Mouse (Mus musculus) retina, embryonic 14.5 days (tissue): ENCODE results near the gene Maml3.

ENCODE experiments used
- DNase-seq: peaks from one replicate; pipeline ENCODE4 v3.0.0-alpha.2; 2015; ENCODE audit warnings: low spot score

Maml3 gene

DNA sequence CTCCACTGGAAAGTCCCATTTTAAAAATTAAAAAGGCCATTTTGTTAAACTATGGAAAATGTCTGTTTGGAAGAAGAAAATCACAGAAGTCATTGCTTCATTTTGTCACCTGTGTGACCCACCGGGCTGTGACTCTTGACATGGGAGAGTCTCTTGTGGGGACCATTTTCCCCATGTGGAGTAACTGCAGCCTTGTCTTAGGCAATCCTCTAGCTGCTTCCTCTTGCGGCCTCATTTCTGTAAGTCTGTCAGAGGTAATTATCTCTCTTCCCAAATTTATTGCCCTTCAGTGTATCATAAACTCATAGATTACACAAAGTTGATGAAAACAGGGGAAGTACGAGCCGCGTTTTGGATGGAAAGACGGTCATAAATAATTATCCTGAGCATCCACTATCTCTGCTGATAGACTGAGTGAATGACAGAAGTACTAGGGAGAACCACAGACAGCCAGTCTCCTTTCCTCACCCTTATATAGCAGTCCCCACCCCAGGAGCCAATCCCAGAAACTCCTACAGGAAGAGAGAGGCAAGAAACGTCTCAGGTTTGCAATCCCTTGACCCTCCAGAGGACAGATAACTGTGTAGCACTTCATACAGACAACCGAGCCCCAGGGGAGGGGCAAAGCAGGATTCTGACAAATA is 14.5 kb downstream of the Maml3 start:
- DNase-seq, result no peak

DNA sequence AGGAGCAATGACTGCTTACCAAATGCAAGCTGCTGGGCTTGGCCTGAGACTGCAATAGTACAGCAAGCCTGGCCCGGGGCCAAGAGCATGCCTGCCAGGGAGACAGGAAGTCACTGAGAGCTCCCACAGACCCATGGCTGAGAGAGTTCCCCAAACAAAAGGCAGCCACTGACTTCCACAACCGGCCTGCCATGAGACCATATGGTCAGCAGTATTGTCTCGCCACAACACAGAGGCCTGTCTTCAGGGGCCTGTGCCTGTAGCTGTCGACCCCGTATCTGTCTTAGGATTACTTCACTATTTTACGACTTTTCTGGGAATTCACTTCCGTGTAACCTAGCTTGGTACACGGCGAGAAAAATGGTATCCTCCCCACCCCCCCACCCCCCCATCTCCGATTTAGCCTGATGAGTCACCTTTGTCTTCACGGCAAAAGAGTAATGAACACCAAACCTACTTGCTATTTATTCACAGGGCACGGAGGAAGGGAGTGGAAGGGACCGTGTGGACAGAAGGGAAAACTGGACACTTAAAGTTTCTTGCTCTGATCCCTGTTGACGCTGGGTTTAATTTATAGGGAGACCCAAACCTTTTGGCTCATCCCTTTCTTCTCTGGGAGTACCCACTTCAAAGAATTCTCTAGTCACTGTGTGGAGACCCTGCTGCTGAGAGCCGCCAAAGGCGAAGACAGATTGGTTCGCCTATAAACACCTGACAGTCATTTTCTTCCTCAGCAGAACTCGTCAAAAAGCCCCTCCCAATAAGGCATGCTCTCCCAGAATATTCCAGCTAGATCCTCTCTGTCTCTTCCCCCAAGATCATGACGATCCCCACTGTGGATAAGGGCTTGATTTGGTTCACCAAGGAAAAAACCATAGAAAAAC is 16.2 kb downstream of the Maml3 start:
- peak; percentile 66 for DNase-seq

DNA sequence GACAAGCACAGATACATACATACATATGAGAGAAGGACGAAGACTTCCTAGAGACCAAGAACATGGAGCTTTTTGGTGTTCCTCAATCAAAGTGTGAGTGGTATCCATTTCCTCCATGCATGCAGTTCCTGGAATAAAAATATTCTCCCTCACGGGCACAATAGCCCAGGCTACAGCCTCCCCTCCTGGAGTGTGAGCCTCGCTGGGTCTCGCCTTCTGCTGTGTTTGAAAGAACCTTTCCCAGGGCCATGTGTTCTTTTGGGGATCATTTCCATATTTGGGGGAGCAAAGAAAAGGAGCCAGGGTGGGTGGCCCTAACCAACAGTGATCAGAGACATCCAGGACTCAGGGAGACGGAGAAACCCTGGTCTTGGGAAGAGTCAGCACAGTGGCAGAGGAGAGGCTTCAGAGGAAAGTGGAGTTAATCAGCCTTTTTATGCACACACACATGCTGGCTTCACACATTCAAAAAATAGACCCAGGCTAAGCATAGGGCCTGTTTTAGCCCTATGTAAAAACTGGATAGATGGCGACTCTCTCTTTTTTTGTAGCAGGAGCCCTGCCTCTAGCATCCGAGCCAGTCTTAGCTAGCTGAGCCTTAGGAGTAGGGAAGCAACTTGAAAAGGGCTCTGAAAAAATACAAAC is 17.1 kb downstream of the Maml3 start:
- DNase-seq, result no peak

DNA sequence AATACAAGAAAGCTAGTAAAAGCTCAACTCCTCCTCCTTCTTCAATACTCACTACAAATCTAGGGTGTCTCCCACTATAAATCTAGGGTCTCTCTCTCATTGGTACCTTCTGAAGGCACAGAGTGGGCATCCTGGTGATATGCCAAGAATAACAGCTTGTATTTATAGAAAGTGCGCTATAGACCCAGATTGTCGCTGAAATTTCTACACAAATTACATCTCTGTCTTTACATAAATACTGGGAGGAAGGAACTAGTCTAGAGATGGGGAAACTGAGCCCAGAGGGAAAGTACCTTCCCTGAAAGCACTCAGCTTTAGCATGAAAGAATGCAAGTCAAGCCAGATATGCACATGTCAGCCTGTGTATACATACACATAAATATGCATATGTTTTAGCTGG is 26.1 kb downstream of the Maml3 start:
- no peak for DNase-seq

DNA sequence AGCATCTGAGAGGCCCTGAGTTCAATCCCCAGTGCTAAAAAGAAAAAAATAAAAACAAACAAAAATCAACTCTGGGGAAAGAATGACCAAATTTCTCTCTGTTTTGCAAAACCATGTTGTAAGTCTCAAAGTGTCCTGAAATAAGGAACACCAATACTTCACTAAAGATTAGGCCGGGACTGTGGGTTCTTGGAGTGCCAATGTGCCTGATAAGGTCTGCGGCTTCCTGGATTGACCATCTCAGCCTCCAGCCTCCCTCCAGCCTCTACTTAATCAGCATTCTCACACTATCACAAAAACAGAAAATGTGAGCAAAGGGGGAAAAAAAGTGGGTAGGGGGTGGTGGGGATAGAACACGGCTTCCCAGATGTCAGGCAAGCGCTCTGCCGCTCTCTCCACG is 30.9 kb downstream of the Maml3 start:
- DNase-seq, result no peak

DNA sequence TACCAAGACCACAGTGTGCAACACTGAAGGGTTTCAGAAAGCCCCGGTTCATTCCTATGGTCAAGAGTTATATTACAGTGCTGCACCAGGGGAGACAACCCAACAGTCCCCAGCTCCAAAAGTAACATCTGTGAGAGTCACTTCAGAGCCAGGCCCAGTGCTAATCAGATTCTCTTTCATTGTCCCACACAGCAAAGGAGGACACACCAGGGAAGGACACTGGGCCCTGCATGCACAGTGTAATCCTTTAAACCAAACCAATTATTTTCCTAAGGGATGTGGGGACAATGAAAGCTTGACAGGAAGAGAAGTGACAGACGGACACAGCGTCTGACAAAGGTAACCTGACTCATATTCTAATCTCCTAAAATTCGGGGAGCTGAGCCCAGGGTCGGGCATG is 32.9 kb downstream of the Maml3 start:
- peak; percentile 51 for DNase-seq

DNA sequence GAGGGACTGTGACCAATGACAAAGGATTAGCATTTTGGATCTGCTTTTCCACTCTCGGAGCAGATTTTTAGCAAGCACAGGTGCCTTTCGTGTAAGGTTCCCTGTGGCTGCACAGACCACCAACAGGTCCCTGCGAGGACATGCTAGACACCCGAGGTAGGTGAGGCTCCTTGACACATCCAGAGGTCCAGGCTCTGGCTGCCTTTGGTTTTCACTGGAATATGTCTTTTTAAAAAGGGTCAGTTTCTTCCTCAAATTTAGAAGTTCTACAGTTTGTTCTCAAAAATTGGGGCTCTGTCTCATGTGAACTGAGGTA is 34.8 kb downstream of the Maml3 start:
- DNase-seq, result no peak

DNA sequence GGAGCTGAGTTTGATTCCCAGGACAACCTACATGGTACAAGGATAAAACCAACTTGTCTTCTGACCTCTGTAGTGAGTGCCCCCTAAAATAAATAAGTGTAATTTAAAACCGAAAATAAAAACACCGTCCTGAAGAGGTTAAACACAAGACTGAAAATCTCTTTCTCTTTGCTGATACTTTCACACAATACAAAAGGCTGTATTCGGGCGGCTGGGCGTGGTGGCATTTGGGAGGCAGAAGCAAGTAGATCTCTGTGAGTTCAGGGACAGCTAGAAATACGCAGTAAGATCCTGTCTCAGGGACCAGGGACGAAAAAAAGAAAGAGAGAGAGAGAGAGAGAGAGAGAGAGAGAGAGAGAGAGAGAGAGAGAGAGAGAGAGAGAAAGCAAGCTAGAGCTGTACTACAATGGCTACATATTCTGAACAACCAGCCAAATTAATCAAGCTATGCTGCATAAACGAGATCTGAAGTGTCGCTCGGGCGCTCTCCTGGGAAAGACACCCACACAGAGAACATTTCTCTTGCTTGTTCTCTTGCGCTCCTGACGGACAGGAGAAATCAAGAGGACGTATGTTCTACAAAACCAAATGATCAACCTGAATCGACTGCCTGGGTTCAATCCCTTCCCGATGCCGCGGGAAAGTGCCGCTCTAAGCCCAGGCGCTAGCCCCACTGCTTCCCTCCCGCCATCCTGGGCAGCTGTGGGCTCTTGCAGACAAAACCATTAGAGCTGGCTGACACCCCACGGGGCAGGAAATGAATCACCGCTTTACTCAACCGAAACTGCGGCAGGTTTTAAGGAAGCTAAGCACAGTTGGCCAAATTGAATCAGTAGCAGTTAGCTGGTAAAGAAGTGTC is 35.3 kb downstream of the Maml3 start:
- DNase-seq, result peak; percentile 64

DNA sequence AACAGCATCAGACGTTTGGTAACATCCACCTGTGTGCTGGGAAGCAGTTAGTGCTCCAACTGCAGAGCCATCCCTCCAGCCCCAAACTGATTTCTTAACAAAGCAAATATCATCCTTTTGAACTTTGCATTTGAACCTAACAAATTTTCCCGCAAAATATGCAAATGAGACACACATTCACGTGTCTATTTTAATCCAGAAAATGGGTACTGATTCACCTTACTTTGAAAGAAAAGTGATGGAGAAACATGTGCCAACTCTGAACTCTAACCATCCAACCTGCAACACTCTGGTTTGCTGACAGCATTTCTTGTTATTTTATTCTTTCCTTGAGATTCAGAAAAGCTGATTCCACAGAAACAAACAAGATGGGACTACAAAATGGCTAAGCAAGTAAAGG is 36.0 kb downstream of the Maml3 start:
- no peak for DNase-seq

DNA sequence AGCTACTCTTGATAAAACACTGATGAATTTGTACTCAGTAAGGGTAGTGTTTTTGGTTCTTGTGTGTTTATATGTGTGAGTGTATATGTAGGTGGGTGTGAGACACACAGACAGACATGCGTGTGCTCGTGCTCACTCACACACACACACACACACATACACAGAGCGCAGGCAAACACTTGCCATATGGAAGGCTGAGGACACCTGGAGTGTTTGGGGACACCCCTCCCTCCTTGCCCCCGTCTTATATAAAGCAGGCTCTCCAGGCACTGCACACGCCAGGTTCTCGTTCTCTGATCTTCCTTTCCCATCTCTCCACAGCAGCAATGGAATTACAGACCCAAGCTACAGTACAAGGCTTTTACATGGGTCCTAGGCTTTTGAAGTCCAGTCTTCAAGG is 37.7 kb downstream of the Maml3 start:
- DNase-seq, result no peak

DNA sequence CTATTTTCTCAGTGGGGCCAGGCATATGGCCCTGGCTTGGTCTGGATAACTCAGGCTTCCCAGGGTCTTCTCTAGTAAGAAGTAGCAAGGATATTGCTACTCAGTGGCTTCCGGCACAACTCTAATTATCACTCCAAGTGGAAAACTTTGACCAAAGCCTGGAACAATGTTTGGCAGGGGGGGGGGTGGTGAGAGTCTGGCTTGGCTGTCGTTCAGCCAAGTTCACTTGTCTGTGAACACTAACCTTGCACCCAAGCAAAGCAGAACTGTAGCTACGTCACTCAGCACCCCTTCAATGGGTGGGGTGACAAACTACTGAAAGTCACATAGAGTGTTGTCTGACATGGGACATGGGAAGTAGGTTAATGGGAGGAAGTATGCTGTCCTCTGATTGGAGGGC is 38.7 kb downstream of the Maml3 start:
- DNase-seq, result no peak

DNA sequence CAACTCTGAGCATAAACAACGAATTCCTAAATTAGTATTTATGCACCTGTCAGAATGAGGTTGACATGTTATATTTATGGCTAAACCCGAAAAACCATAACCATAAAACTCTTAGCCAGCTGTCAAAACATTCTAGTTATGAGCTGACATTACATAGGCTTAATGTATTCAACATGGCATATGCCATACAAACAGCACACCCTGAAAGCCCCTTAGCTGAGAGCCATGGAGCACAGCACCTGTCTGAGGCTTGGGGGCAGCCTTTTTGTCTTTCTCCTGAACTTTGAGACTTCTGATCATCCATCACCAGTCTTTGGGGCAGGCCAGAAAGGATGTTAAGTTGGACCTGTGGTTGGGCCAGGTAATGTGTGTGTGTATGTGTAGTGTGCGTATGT is 41.6 kb downstream of the Maml3 start:
- no peak for DNase-seq

DNA sequence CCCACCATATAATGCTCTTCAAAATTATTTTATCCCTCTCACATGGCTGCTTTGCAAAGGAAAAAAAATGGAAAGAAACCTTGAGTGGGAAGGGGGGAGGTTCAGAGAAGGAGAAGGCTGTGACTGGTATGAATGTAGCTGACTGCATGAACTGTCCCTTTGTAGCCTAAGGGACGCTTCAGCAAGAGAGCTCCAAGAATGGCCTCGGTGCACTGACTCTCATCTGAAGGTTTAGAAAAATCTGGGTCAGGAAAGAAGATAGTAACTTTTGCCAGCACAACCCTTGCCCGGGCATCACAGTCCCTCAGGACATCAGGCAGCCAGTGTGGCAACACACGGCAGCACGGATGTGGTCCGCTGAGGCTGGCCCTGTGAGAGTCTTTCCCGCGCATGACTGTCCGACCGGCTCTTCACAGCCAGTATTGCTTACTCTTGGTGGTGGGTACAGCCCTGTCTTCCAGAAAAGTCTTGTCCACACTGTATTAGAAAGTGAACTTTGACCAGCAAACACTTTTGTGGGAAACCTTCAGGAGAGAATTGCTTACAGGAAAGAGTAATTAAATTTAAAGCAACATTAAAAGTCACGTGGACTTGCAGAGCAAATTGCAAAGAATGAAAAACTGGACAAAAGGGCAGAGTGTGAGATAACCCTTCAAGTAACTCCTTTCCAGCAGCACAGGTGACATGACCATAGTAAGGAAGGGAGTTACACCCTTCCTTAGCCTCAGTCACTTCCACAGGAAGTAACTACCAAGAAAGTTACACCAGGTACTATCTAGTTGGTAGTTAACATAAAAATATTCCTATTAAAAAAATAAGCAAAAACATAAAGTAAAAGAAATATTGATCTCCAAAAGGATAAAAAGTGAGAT is 42.3 kb downstream of the Maml3 start:
- no peak for DNase-seq

DNA sequence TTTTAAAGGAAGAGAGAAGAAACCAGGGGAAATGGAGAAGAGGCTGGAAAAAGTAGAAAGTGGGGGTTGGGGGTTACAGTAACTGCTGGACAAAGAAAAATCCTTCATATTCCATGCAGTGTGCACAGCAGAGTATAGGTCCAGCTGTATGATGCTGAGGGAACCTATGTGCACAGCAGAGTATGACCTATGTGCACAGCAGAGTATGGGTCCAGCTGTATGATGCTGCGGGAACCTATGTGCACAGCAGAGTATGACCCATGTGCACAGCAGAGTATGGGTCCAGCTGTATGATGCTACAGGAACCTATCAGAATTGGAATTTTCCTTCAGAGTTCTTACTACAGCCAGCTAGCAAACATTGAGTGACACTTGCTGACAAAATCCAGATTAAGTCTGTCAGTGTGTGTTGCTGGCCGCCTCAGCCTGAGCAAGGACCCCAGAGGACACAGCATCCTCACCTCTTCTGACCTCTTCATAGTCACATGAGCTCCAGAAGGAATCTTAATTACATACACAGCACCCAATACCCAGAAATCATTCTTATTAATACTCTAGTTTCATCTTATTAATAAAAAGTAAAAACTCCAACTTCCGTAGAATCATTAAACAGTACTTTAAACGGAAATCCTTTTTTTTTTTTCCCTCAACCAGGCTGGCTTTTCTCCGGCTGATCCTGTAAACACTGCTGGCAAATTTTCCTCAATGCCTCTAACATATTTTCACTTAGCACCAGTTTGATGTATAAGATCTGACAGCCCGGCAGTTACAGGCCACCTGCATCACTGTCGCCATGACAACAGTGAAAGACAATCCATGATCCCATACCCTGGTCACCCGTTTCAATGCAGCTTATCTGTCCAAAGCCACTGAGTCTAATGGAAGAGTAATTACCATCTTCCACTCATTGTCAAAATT is 43.1 kb downstream of the Maml3 start:
- peak; percentile 92 for DNase-seq

DNA sequence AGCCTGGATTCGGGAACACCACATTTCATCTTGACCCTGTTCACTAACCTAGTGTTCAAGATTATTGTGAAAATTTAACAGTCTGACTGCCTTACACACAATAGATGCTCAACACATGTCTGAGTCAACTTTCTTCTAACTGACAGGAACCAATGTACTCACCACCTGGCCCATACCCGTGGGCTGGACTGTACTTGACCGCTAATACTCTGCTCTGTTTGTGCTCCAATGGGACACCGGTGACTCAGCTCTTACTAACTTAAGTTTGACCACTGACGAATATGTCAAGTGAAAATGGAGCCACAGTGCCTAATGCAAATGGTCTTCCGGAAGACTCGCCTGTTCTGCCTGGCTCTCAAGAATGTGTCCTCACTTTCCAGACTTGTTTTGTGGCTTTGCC is 44.0 kb downstream of the Maml3 start:
- no peak for DNase-seq

DNA sequence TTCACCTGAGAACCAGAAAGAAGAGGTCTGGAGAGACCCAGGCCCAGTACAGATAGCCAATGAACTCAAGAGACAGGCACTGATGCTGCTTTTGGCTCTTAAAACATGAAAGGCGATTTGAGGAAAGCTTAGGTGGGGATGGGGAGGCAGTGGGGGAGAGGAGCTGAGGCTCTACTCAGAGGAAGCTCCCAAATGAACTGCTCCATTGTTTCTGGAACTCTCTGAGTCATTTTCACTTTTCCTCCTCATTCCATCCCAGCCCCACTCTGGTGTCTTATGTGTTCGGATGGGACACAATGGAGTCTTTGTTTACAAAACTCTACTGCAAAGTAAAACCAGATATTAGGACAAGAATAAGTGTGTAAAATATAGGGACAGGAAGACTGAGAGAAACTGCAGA is 53.1 kb downstream of the Maml3 start:
- DNase-seq, result no peak

DNA sequence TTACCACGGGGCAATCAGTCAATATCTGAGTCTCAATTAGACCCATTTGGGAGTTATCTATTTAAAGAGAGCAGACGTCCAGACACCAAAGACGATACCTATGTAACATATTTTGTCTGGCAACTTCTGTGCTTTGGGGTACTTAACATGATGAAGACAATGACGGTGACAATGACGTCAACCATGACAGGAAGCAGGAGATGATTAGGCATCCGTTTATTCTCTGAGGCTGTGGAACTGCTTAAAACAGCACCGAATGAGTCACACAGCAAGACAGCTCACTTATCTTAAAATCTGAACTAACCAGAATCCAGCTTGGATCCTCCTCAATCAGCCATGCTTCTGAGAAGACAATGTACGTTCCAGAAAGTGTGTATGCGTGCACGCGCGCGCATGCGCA is 56.8 kb downstream of the Maml3 start:
- no peak for DNase-seq

DNA sequence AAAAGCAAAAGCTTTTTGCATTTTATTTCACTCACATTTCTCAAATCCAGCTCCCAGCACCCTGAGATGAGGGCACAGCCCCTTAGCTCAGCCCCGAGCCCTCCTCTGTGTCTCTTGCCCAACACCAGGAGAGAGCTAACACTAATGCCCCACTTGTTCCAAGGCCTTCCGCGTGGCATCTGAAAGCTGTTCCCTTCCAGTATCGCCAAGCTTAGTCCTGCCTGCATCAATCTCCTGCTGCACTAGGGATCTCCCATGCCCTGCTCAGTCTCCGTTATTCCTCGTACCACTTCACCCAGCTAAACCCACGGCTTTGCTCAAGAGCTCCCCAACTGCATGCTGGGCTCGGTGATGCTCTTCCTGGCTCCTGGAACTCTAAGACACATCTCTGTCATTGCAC is 57.3 kb downstream of the Maml3 start:
- no peak for DNase-seq

DNA sequence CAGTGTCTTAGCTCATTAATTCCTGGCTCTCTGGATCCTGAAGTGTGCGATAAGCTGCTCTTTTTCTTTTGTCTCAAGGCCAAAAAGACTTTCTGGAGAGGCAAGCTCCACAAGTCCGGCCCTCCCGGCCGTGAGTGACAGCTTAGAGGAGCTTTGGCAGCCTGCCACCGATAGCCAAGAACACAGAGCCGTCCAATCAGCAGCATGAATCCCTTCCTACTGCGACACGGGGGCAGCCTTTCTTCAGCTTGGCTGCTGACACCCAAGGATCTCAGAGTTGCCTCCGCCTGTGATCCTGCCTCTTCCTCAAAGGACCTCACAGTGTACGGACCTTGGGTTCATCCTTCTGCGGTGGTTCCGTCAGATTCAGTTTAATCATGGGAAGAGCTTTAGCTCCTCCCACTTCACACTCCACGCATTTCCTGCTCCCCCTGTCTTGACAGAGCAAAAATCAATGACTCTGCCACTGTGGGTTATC is 57.9 kb downstream of the Maml3 start:
- DNase-seq, result peak; percentile 89

DNA sequence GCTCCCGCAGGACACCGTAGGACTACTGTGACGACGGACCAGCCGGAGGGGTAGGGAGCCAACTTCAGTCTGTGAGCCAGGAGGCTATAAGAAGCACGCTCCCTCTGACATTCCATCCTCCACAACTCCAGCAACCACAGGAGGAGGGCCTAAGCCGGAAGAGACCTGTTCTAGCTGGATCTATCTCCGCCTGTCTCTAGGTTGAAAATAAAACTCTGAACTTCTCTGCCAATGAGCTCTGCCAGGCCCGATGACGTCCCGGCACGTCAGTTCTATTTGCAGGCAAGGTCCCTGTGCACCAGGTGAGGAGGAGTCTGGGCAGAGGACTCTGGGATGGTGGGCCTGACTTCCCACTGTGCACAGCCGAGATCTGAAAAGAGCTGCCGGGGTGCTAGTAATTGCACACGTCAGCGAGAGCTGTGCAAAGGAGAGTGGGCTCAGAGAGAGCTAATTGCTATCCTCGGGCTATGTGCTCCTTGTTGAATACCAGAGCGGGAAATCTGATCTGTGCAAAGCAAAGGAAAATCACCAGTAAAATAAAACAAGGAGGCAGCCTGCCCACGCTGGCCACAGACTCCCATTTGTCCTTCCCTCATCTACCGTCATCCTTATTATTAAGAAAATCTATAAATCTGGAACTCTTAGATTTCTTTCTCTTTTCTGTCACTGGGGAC is 58.7 kb downstream of the Maml3 start:
- DNase-seq, result peak; percentile 62
